Mouse (Mus musculus) heart, embryonic 15.5 days (tissue): ENCODE measurements around the gene Rel. TPM values are rescaled to one million over a fixed set of nuclear protein-coding genes. Genes with fewer than 3 reads are reported as not detected.
"Not testable (repeated sequence)": the region's sequence is repeated elsewhere in the genome, so short reads cannot be mapped to it uniquely, and the experiment has no call there.

Source experiments
- ATAC-seq: fragments of 200-750 bp; cut with Nextera tagmentation; replicated peaks from 2 replicates; pipeline ENCODE4 v1.8.0; 2017; ENCODE audit warnings: low read depth, moderate TSS enrichment; ENCODE audit not compliant: insufficient number of reproducible peaks, insufficient read depth, low FRiP score
- H3K27ac ChIP-seq: fragments of 300-500 bp; sonication (generic); 2 replicates; pipeline ENCODE4 v1.5.1; 2015; ENCODE audit warnings: mild to moderate bottlenecking, inconsistent platforms
- H3K27me3 ChIP-seq: fragments of 300-500 bp; sonication (generic); 2 replicates; pipeline ENCODE4 v1.6.1; 2015; ENCODE audit warnings: inconsistent platforms
- H3K36me3 ChIP-seq: fragments of 300-500 bp; sonication (generic); 2 replicates; pipeline ENCODE4 v1.6.1; 2015; ENCODE audit warnings: mild to moderate bottlenecking, inconsistent platforms
- H3K4me1 ChIP-seq: fragments of 300-500 bp; sonication (generic); replicated peaks from 2 replicates; pipeline ENCODE4 v1.6.1; 2015; ENCODE audit warnings: inconsistent platforms
- H3K4me2 ChIP-seq: fragments of 300-500 bp; sonication (generic); 2 replicates; pipeline ENCODE4 v1.6.1; 2015; ENCODE audit warnings: inconsistent platforms, mild to moderate bottlenecking, moderate library complexity
- H3K4me3 ChIP-seq: fragments of 300-500 bp; sonication (generic); 2 replicates; pipeline ENCODE4 v1.5.1; 2015; ENCODE audit warnings: mild to moderate bottlenecking, inconsistent platforms
- H3K9ac ChIP-seq: fragments of 300-500 bp; sonication (generic); 2 replicates; pipeline ENCODE4 v1.6.1; 2015; ENCODE audit warnings: mild to moderate bottlenecking, inconsistent platforms
- H3K9me3 ChIP-seq: fragments of 300-500 bp; sonication (generic); replicated peaks from 2 replicates; pipeline ENCODE4 v1.6.1; 2016; ENCODE audit warnings: inconsistent platforms
- WGBS: fragments of 180-500 bp; shearing (Covaris S2); methylation state at CpG from one replicate; pipeline ENCODE4 v1.1.7; 2015; ENCODE audit warnings: mixed read lengths; 5-methylcytosine and 5-hydroxymethylcytosine counted together
- polyA plus RNA-seq: library from polyadenylated mRNA; unstranded; fragments of >200 nt; fragmentation: Nextera tagmentation; extraction: Ambion mirVana; gene quantifications from 2 replicates; pipeline ENCODE4 v1.2.1, GENCODE M21; 2015

Rel gene
- polyA plus RNA-seq, 1 experiment from 2014 or later = 1.3 TPM

GRCm38 (mm10) chr11:23771507-23772097 is 832 bp upstream of the Rel start:
- H3K27me3 ChIP-seq = no peaks in the 10 kb centered on the region
- peak overlapping the region; percentile 99 for H3K27ac ChIP-seq
- WGBS = 7% methylated on average over 21 of the region's 21 CpGs
- peaks cover 13% of the 10 kb centered on the region for H3K4me1 ChIP-seq
- H3K9me3 ChIP-seq = no peaks in the 10 kb centered on the region
- peak overlapping the region; percentile 79 for H3K4me2 ChIP-seq
- no peak for ATAC-seq
- H3K36me3 ChIP-seq = no peaks in the 10 kb centered on the region
- peak overlapping the region; percentile 80 for H3K4me3 ChIP-seq
- peak overlapping the region; percentile 82 for H3K9ac ChIP-seq

GRCm38 (mm10) chr11:23770510-23770759 is 335 bp downstream of the Rel start:
- no peak for ATAC-seq
- Histone ChIP-seq H3K4me2 (peak overlapping the region; percentile 79), H3K36me3 (no peaks in the 10 kb centered on the region), H3K9me3 (no peaks in the 10 kb centered on the region), H3K4me3 (peak overlapping the region; percentile 80), H3K27ac (peak overlapping the region; percentile 99), H3K9ac (peak overlapping the region; percentile 82), H3K27me3 (no peaks in the 10 kb centered on the region), H3K4me1 (peaks cover 13% of the 10 kb centered on the region)
- under 1% methylated on average over 24 of the region's 24 CpGs for WGBS

- Histone ChIP-seq H3K36me3 (no peaks in the 10 kb centered on the region), H3K9ac (peak overlapping the region; percentile 82), H3K4me3 (peak overlapping the region; percentile 80), H3K4me1 (peaks cover 13% of the 10 kb centered on the region), H3K9me3 (no peaks in the 10 kb centered on the region), H3K27me3 (no peaks in the 10 kb centered on the region), H3K4me2 (peak overlapping the region; percentile 79), H3K27ac (peak overlapping the region; percentile 99)
- WGBS = under 1% methylated on average over 25 of the region's 25 CpGs
- no peak for ATAC-seq
These were observed 872 bp downstream of the Rel start for GRCm38 (mm10) chr11:23769686-23770509.

GRCm38 (mm10) chr11:23769033-23769432 is 1.7 kb downstream of the Rel start:
- no peak for ATAC-seq
- Histone ChIP-seq H3K9me3 (no peaks in the 10 kb centered on the region), H3K36me3 (no peaks in the 10 kb centered on the region), H3K27me3 (no peaks in the 10 kb centered on the region), H3K27ac (no peak overlapping the region), H3K9ac (no peak overlapping the region), H3K4me1 (peaks cover 13% of the 10 kb centered on the region), H3K4me2 (no peak overlapping the region), H3K4me3 (no peak overlapping the region)

- H3K27ac ChIP-seq = no peak overlapping the region
- H3K4me3 ChIP-seq = no peak overlapping the region
- no peaks in the 10 kb centered on the region for H3K9me3 ChIP-seq
- 45% methylated on average over 1 of the region's 1 CpGs for WGBS
- H3K9ac ChIP-seq = no peak overlapping the region
- ATAC-seq = no peak
- no peak overlapping the region for H3K4me2 ChIP-seq
- H3K36me3 ChIP-seq = no peaks in the 10 kb centered on the region
- H3K27me3 ChIP-seq = no peaks in the 10 kb centered on the region
- H3K4me1 ChIP-seq = peaks cover 12% of the 10 kb centered on the region
These were observed 2.8 kb downstream of the Rel start for GRCm38 (mm10) chr11:23767928-23768327.

- H3K4me2 ChIP-seq, ATAC-seq, H3K4me3 ChIP-seq, H3K27ac ChIP-seq, H3K4me1 ChIP-seq, H3K36me3 ChIP-seq, H3K9me3 ChIP-seq, H3K9ac ChIP-seq, H3K27me3 ChIP-seq: not testable (repeated sequence)
- WGBS = 83% methylated on average over 5 of the region's 5 CpGs
These were observed 3.4 kb downstream of the Rel start for GRCm38 (mm10) chr11:23767369-23767768.

GRCm38 (mm10) chr11:23762635-23763034 is 8.1 kb downstream of the Rel start:
- ATAC-seq = no peak
- H3K27me3 ChIP-seq = no peaks in the 10 kb centered on the region
- no peak overlapping the region for H3K4me2 ChIP-seq
- no peaks in the 10 kb centered on the region for H3K4me1 ChIP-seq
- H3K9me3 ChIP-seq = no peaks in the 10 kb centered on the region
- no peaks in the 10 kb centered on the region; the same call in 1 of the 2 replicates for H3K36me3 ChIP-seq
- no peak overlapping the region for H3K27ac ChIP-seq
- 88% methylated on average over 2 of the region's 2 CpGs for WGBS
- H3K4me3 ChIP-seq = no peak overlapping the region
- no peak overlapping the region for H3K9ac ChIP-seq

- H3K4me1 ChIP-seq = no peaks in the 10 kb centered on the region
- no peaks in the 10 kb centered on the region for H3K9me3 ChIP-seq
- H3K4me2 ChIP-seq = no peak overlapping the region
- no peak overlapping the region for H3K4me3 ChIP-seq
- no peaks in the 10 kb centered on the region; the same call in 1 of the 2 replicates for H3K36me3 ChIP-seq
- no peaks in the 10 kb centered on the region for H3K27me3 ChIP-seq
- WGBS = 74% methylated on average over 2 of the region's 2 CpGs
- H3K27ac ChIP-seq = no peak overlapping the region
- H3K9ac ChIP-seq = no peak overlapping the region
- no peak for ATAC-seq
These were observed 12.6 kb downstream of the Rel start for GRCm38 (mm10) chr11:23758218-23758617.

GRCm38 (mm10) chr11:23754329-23754728 is 16.4 kb downstream of the Rel start:
- H3K27ac ChIP-seq = no peak overlapping the region
- H3K4me3 ChIP-seq = no peak overlapping the region
- ATAC-seq = no peak
- H3K9me3 ChIP-seq = no peaks in the 10 kb centered on the region
- H3K4me2 ChIP-seq = no peak overlapping the region
- H3K36me3 ChIP-seq = no peaks in the 10 kb centered on the region
- H3K9ac ChIP-seq = no peak overlapping the region
- H3K27me3 ChIP-seq = no peaks in the 10 kb centered on the region
- H3K4me1 ChIP-seq = no peaks in the 10 kb centered on the region

- no peak for ATAC-seq
These were observed 17.5 kb downstream of the Rel start for GRCm38 (mm10) chr11:23753136-23753710.

GRCm38 (mm10) chr11:23746102-23746501 is 24.7 kb downstream of the Rel start:
- peaks cover 7% of the 10 kb centered on the region; the same call in 1 of the 2 replicates for H3K36me3 ChIP-seq
- no peak for ATAC-seq
- no peak overlapping the region for H3K4me3 ChIP-seq
- no peak overlapping the region for H3K4me2 ChIP-seq
- WGBS = 85% methylated on average over 4 of the region's 4 CpGs
- H3K27ac ChIP-seq = no peak overlapping the region
- H3K27me3 ChIP-seq = no peaks in the 10 kb centered on the region
- no peaks in the 10 kb centered on the region for H3K4me1 ChIP-seq
- no peaks in the 10 kb centered on the region for H3K9me3 ChIP-seq
- no peak overlapping the region for H3K9ac ChIP-seq

More at GRCm38 (mm10) chr11:23753136-23753710, 17.5 kb downstream of the Rel start:
- Histone ChIP-seq H3K27ac (no peak overlapping the region), H3K4me2 (no peak overlapping the region), H3K27me3 (no peaks in the 10 kb centered on the region), H3K9me3 (no peaks in the 10 kb centered on the region), H3K4me3 (no peak overlapping the region), H3K9ac (no peak overlapping the region), H3K36me3 (no peaks in the 10 kb centered on the region), H3K4me1 (no peaks in the 10 kb centered on the region)
- WGBS = 91% methylated on average over 1 of the region's 1 CpGs
